Mouse (Mus musculus) ES-E14 (cell line): ENCODE results near the gene Lig3.

ENCODE experiments used
- CHD2 ChIP-seq: IDR thresholded peaks from 2 replicates; pipeline ENCODE4 v1.6.1; 2014; ENCODE audit warnings: mild to moderate bottlenecking, low read depth, low read length, inconsistent platforms
- HCFC1 ChIP-seq: IDR thresholded peaks from 2 replicates; pipeline ENCODE4 v1.6.1; 2012; ENCODE audit warnings: low read length, inconsistent platforms, borderline replicate concordance; ENCODE audit not compliant: insufficient read depth
- MAFK ChIP-seq: IDR thresholded peaks from 2 replicates; pipeline ENCODE4 v1.6.1; 2014; ENCODE audit warnings: mild to moderate bottlenecking, low read depth, low read length, inconsistent platforms; ENCODE audit not compliant: insufficient read depth
- ZC3H11A ChIP-seq: IDR thresholded peaks from 2 replicates; pipeline ENCODE4 v1.6.1; 2012; ENCODE audit warnings: low read depth, mild to moderate bottlenecking, inconsistent platforms, low read length, borderline replicate concordance
- ZNF384 ChIP-seq: IDR thresholded peaks from 2 replicates; pipeline ENCODE4 v1.6.1; 2012; ENCODE audit warnings: low read depth, low read length, inconsistent platforms

DNA sequence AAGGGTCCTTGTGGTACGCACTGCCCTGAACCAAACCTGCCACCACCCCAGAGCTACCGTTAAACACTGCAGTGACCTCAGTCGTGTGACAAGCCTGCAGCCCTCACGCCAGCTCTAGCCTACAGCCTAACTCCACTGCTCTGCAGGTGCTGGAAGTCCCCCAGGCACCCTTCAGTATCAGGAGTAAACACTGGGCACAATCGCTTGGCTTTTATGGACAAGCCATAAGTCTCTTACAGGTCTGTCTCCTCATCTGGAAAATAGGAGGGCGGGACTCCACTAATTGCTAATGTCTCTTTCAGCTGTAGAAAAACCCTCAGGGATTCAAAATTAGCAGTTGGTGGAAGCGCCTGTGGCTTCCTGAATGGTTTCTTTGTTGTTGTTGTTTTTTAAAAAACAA is 56.3 kb downstream of the Lig3 start:
- TF ChIP-seq ZC3H11A, result no peak
- TF ChIP-seq MAFK, result no peak
- no peak for TF ChIP-seq CHD2
- TF ChIP-seq ZNF384, result no peak
- TF ChIP-seq HCFC1, result no peak
